Mouse (Mus musculus) heart, embryonic 12.5 days (tissue): Measurements from ENCODE around the gene Rbbp5. TPM values are rescaled to one million over a fixed set of nuclear protein-coding genes. Genes with fewer than 3 reads are reported as not detected.

ENCODE experiments used
- ATAC-seq: fragments of 200-750 bp; cut with Nextera tagmentation; 2 replicates; pipeline ENCODE4 v1.8.0; 2017; ENCODE audit warnings: moderate TSS enrichment, moderate library complexity; ENCODE audit not compliant: insufficient number of reproducible peaks, low FRiP score
- H3K27ac ChIP-seq: fragments of 300-500 bp; sonication (generic); 2 replicates; pipeline ENCODE4 v1.5.1; 2016; ENCODE audit warnings: mild to moderate bottlenecking, moderate library complexity; ENCODE audit not compliant: poor library complexity, severe bottlenecking
- H3K27me3 ChIP-seq: fragments of 300-500 bp; sonication (generic); replicated peaks from 2 replicates; pipeline ENCODE4 v1.6.1; 2016; ENCODE audit warnings: mild to moderate bottlenecking, moderate library complexity
- H3K36me3 ChIP-seq: fragments of 300-500 bp; sonication (generic); 2 replicates; pipeline ENCODE4 v1.6.1; 2016; ENCODE audit warnings: mild to moderate bottlenecking, moderate library complexity
- H3K4me1 ChIP-seq: fragments of 300-500 bp; sonication (generic); replicated peaks from 2 replicates; pipeline ENCODE4 v1.6.1; 2016; ENCODE audit warnings: mild to moderate bottlenecking
- H3K4me2 ChIP-seq: fragments of 300-500 bp; sonication (generic); 2 replicates; pipeline ENCODE4 v1.6.1; 2016; ENCODE audit warnings: mild to moderate bottlenecking, moderate library complexity
- H3K4me3 ChIP-seq: fragments of 300-500 bp; sonication (generic); 2 replicates; pipeline ENCODE4 v1.5.1; 2016; ENCODE audit warnings: mild to moderate bottlenecking
- H3K9ac ChIP-seq: fragments of 300-500 bp; sonication (generic); 2 replicates; pipeline ENCODE4 v1.6.1; 2016; ENCODE audit warnings: mild to moderate bottlenecking, moderate library complexity
- H3K9me3 ChIP-seq: fragments of 300-500 bp; sonication (generic); replicated peaks from 2 replicates; pipeline ENCODE4 v1.6.1; 2016; ENCODE audit warnings: mild to moderate bottlenecking, moderate library complexity
- WGBS: fragments of 180-500 bp; shearing (Covaris S2); methylation state at CpG from one replicate; pipeline ENCODE4 v1.1.7; 2016; 5-methylcytosine and 5-hydroxymethylcytosine counted together
- polyA plus RNA-seq: library from polyadenylated mRNA; unstranded; fragments of >200 nt; fragmentation: Nextera tagmentation; extraction: Ambion mirVana; gene quantifications from 2 replicates; pipeline ENCODE4 v1.2.1, GENCODE M21; 2016

Gene Rbbp5
- polyA plus RNA-seq, 1 experiment from 2014 or later: 37.8 TPM

GRCm38 (mm10) chr1:132523048-132523447, 45.9 kb downstream of the Rbbp5 start:
- no peaks in the 10 kb centered on the region for H3K9me3 ChIP-seq
- H3K27ac ChIP-seq: no peak overlapping the region
- H3K27me3 ChIP-seq: peaks cover 49% of the 10 kb centered on the region
- H3K4me1 ChIP-seq: no peaks in the 10 kb centered on the region
- H3K4me2 ChIP-seq: no peak overlapping the region
- H3K36me3 ChIP-seq: no peaks in the 10 kb centered on the region
- no peak for ATAC-seq
- 76% methylated on average over 8 of the region's 8 CpGs for WGBS
- no peak overlapping the region for H3K9ac ChIP-seq
- no peak overlapping the region for H3K4me3 ChIP-seq

- Histone ChIP-seq H3K27me3 (peaks cover 51% of the 10 kb centered on the region), H3K4me1 (no peaks in the 10 kb centered on the region), H3K27ac (no peak overlapping the region), H3K4me3 (no peak overlapping the region), H3K36me3 (no peaks in the 10 kb centered on the region), H3K9me3 (no peaks in the 10 kb centered on the region), H3K9ac (no peak overlapping the region), H3K4me2 (no peak overlapping the region)
- WGBS: 29% methylated on average over 4 of the region's 4 CpGs
- no peak for ATAC-seq
Observed at GRCm38 (mm10) chr1:132523920-132524319, 46.8 kb downstream of the Rbbp5 start.

DNA sequence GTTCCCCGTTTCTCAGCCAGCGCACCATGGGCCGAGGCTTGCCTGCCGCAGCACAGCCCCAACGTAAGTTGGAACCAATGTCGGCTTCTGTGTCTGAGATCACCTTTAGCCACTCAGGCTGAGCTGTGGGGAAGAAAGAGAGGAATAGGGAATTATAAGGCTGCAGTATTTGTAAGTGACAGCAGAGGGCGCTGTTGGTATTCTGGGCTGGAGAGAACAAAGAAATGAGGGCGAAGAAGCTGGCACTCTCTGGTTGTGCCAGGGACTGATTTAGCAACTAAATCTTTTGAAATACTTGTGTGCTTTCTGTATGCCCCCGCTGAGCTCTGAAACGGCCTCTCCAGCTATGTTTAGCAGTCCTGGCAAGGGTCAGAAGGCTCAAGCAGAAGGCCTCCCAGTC, 48.7 kb downstream of the Rbbp5 start:
- H3K4me3 ChIP-seq: no peak overlapping the region
- no peak for ATAC-seq
- H3K9me3 ChIP-seq: no peaks in the 10 kb centered on the region
- no peak overlapping the region for H3K27ac ChIP-seq
- no peak overlapping the region for H3K9ac ChIP-seq
- no peak overlapping the region for H3K4me2 ChIP-seq
- no peaks in the 10 kb centered on the region for H3K36me3 ChIP-seq
- 8% methylated on average over 10 of the region's 10 CpGs for WGBS
- peaks cover 59% of the 10 kb centered on the region for H3K27me3 ChIP-seq
- peaks cover 4% of the 10 kb centered on the region for H3K4me1 ChIP-seq

DNA sequence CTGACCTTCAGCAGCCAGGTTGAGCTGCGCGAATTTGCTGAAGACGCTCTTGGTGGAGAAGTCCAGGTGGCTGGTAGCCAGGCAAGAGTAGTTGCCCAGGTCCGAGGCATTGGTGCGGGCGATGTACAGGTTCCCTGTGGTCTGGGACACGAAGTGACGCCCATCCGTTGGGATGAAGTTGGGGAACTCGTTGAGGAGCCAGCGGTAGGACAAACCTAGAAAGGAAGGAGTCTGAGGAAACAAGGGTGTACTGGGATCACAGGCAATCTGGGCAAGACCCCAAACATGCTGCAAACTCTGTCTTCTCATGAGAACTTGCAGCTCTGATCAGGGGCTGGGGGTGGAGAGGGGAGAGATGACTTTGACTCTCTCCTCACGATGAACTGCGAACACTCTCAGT, 50.9 kb downstream of the Rbbp5 start:
- Histone ChIP-seq H3K27me3 (peaks cover 64% of the 10 kb centered on the region), H3K9me3 (no peaks in the 10 kb centered on the region), H3K4me3 (no peak overlapping the region), H3K4me1 (peaks cover 5% of the 10 kb centered on the region), H3K36me3 (no peaks in the 10 kb centered on the region), H3K27ac (no peak overlapping the region), H3K9ac (no peak overlapping the region), H3K4me2 (no peak overlapping the region)
- 87% methylated on average over 13 of the region's 13 CpGs for WGBS
- no peak for ATAC-seq

GRCm38 (mm10) chr1:132528647-132529334, 51.6 kb downstream of the Rbbp5 start:
- Histone ChIP-seq H3K9me3 (no peaks in the 10 kb centered on the region), H3K36me3 (no peaks in the 10 kb centered on the region), H3K4me3 (no peak overlapping the region), H3K4me2 (no peak overlapping the region), H3K4me1 (peaks cover 5% of the 10 kb centered on the region), H3K9ac (no peak overlapping the region), H3K27me3 (peaks cover 71% of the 10 kb centered on the region), H3K27ac (no peak overlapping the region)
- 77% methylated on average over 19 of the region's 19 CpGs for WGBS
- no peak for ATAC-seq

DNA sequence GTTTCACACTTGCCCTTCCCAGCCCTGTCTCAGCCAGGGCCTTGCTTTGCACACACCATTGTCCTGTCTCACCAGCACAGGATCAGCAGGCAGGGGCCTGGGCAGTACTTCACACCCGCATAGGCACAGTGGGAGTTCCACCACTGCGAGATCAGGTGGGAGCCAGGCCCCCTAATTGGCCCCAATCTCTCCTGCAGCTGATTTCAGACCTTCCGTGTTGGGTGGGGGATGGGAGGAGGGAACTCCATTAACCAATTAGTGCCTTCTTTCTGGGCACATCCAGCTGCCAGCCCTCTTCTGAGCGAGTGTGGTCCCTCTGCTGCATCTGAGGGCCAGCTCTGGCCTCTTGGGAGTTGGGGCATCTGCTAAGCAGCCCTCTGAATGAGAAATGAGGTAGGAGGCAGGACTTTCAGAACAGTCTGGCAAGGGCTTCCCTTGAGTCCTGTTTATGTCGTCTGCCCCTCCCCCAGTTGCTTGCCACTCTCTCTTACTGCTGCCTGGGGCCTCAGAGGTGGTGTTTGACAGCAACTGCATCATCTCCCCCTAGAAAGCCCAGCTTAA, 53.5 kb downstream of the Rbbp5 start:
- WGBS: 6% methylated on average over 5 of the region's 5 CpGs
- Histone ChIP-seq H3K9me3 (no peaks in the 10 kb centered on the region), H3K4me3 (no peak overlapping the region), H3K27me3 (peaks cover 80% of the 10 kb centered on the region), H3K9ac (no peak overlapping the region), H3K4me2 (no peak overlapping the region), H3K4me1 (peaks cover 5% of the 10 kb centered on the region), H3K36me3 (no peaks in the 10 kb centered on the region), H3K27ac (no peak overlapping the region)
- no peak for ATAC-seq

GRCm38 (mm10) chr1:132532521-132532920, 55.4 kb downstream of the Rbbp5 start:
- Histone ChIP-seq H3K4me1 (peaks cover 5% of the 10 kb centered on the region), H3K36me3 (no peaks in the 10 kb centered on the region), H3K27ac (no peak overlapping the region), H3K9ac (no peak overlapping the region), H3K4me3 (no peak overlapping the region), H3K9me3 (no peaks in the 10 kb centered on the region), H3K27me3 (peaks cover 81% of the 10 kb centered on the region), H3K4me2 (no peak overlapping the region)
- ATAC-seq: no peak
- WGBS: 51% methylated on average over 9 of the region's 9 CpGs

DNA sequence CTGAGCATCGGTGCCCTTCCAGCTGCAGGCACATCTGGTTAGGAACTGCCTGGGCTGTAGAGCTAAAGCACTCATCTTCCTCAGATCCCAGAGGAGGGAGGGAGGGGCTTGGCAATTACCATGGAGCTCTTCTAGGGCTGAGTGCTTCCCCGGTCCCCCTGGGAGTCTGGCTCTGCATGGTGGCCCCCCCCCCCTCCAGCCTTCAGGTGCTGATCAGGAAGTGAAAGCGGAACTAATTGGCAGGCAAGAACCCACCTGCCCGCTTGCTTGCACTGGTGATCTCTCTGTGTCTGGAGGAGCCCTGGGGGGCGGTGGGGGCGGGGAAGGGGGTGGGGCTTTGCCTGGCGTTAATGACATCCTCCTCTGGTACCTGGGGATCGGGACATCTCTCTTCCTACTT, 56.7 kb downstream of the Rbbp5 start:
- Histone ChIP-seq H3K4me3 (no peak overlapping the region), H3K4me1 (peaks cover 5% of the 10 kb centered on the region), H3K27ac (no peak overlapping the region), H3K9me3 (no peaks in the 10 kb centered on the region), H3K27me3 (peaks cover 79% of the 10 kb centered on the region), H3K9ac (no peak overlapping the region), H3K36me3 (no peaks in the 10 kb centered on the region), H3K4me2 (no peak overlapping the region)
- ATAC-seq: no peak
- 2% methylated on average over 8 of the region's 8 CpGs for WGBS

DNA sequence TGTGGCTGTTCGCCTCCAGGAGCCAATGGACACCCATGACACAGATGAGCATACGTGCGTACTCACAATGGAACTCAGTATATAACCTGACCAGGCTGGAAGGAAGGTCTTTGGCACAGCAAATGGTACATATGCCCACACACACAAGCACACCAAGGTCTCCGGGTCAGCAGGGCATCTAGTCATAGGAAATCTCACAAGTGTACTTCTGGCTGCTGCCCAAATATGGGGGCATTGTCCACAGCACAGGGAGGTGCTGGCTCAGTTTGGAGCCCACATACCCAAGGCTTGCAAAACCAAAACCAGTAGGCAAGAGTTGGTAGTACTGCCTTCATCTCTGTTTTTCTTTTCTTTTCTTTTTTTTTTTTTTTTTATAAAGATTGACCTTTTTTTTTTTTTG, 58.4 kb downstream of the Rbbp5 start:
- no peak for ATAC-seq
- Histone ChIP-seq H3K36me3 (no peaks in the 10 kb centered on the region), H3K27me3 (peaks cover 90% of the 10 kb centered on the region), H3K9me3 (no peaks in the 10 kb centered on the region), H3K4me1 (peaks cover 4% of the 10 kb centered on the region), H3K9ac (no peak overlapping the region), H3K4me2 (no peak overlapping the region), H3K4me3 (no peak overlapping the region), H3K27ac (no peak overlapping the region)
- WGBS: 86% methylated on average over 4 of the region's 4 CpGs

DNA sequence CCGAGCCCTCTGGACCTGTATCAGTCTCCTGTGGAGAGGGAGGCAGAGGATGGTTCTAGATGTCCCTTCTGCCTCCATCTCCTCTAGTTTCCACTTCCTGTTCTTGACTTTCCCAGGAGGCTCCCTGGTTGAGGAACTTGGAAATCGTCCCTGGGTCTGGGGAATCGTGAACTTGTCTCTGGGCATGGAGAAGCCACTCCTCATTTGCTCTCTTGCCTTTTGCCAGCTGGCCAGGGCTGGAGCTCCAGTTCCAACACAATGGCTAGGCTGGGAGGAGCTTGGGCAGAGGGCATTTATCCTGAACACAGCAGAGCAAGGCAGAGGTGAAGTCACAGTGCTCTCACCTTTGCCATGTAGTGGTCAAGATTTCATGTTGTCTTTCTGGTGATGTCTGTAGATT, 59.3 kb downstream of the Rbbp5 start:
- H3K4me1 ChIP-seq: peaks cover 5% of the 10 kb centered on the region; the same call in 1 of the 2 replicates
- H3K27me3 ChIP-seq: peaks cover 90% of the 10 kb centered on the region
- no peaks in the 10 kb centered on the region for H3K9me3 ChIP-seq
- ATAC-seq: no peak
- H3K4me3 ChIP-seq: no peak overlapping the region
- no peaks in the 10 kb centered on the region for H3K36me3 ChIP-seq
- H3K9ac ChIP-seq: no peak overlapping the region
- 58% methylated on average over 3 of the region's 3 CpGs for WGBS
- no peak overlapping the region for H3K4me2 ChIP-seq
- H3K27ac ChIP-seq: no peak overlapping the region

DNA sequence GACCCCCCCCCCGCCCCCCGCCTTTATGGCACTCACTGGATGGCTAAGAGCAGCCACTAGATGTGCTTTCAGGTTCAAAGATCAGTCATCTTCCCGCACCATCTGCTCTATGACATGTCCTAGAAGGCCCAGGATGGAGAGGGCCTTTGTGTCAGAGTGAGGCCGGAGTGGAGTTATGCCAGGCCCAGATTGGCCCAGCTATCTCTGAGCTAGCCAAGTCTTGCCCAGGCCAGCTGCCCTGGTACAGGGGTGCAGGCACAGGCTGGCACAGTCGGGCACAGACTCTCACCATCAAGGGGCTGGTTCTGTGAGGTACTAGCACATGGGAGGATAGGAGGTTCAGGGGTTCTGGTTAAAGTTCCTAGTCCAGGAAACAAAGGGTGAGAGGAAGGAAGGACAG, 60.6 kb downstream of the Rbbp5 start:
- Histone ChIP-seq H3K9ac (no peak overlapping the region), H3K27me3 (peaks cover 91% of the 10 kb centered on the region), H3K4me2 (no peak overlapping the region), H3K4me1 (peaks cover 15% of the 10 kb centered on the region), H3K9me3 (no peaks in the 10 kb centered on the region), H3K36me3 (no peaks in the 10 kb centered on the region), H3K27ac (no peak overlapping the region), H3K4me3 (no peak overlapping the region)
- WGBS: 72% methylated on average over 5 of the region's 5 CpGs
- ATAC-seq: no peak

- no peak overlapping the region for H3K9ac ChIP-seq
- H3K9me3 ChIP-seq: no peaks in the 10 kb centered on the region
- H3K27ac ChIP-seq: no peak overlapping the region
- H3K4me2 ChIP-seq: peak overlapping the region; percentile 33; the same call in 1 of the 2 replicates
- no peak overlapping the region for H3K4me3 ChIP-seq
- H3K36me3 ChIP-seq: no peaks in the 10 kb centered on the region
- WGBS: 38% methylated on average over 7 of the region's 7 CpGs
- H3K27me3 ChIP-seq: peaks cover 88% of the 10 kb centered on the region
- peaks cover 17% of the 10 kb centered on the region for H3K4me1 ChIP-seq
- ATAC-seq: no peak
Observed at GRCm38 (mm10) chr1:132540701-132541100, 63.5 kb downstream of the Rbbp5 start.
